ENCODE assay signal across 16 mouse cellular contexts in genomic region chr6:97291159-97291908, GRCm38 (mm10). TPM values are rescaled to one million over a fixed set of nuclear protein-coding genes. Genes with fewer than 3 reads are reported as not detected.
DNase-seq lines count a peak whose midpoint lies in the region; ATAC-seq and TF ChIP-seq lines count a peak whose summit lies in the region.
"Had no signal": no experiment of that assay in that cellular context is flagged by ENCODE, and none has a peak within 500 bp of the region (broad histone marks: within the 10 kb centered on the region; RNA-seq: fewer than 3 reads in every experiment).

No protein-coding gene starts in this region.

- no peak overlapping the region for H3K4me3 ChIP-seq in heart, embryonic 13.5 days
- H3K4me3 ChIP-seq in liver, embryonic 12.5 days = no peak overlapping the region
- no peak overlapping the region for H3K4me3 ChIP-seq in forebrain, embryonic 15.5 days
- H3K4me3 ChIP-seq in liver, postnatal 0 days (ENCODE audit: low read depth, low read length) = no peak overlapping the region
- H3K4me3 ChIP-seq: limb, embryonic 15.5 days; midbrain, embryonic 13.5 days; neural tube, embryonic 13.5 days; stomach, embryonic 15.5 days had no signal

- peaks cover 43% of the 10 kb centered on the region for H3K4me1 ChIP-seq in heart, embryonic 13.5 days
- H3K4me1 ChIP-seq in liver, embryonic 12.5 days = peaks cover 17% of the 10 kb centered on the region; the same call in 1 of the 2 replicates
- H3K4me1 ChIP-seq in forebrain, embryonic 15.5 days = peaks cover 11% of the 10 kb centered on the region
- H3K4me1 ChIP-seq in liver, postnatal 0 days (ENCODE audit: insufficient read depth) = peaks cover 23% of the 10 kb centered on the region

- H3K27ac ChIP-seq in heart, embryonic 13.5 days (replicated peaks) = peak overlapping the region; percentile 12
- H3K27ac ChIP-seq in liver, embryonic 12.5 days = 0 out of 2 replicates have a peak overlapping the region, but pooled peaks have one; percentile 30
- H3K27ac ChIP-seq in forebrain, embryonic 15.5 days (replicated peaks) = 0 out of 2 replicates have a peak overlapping the region, but pooled peaks have one; percentile 17
- peak overlapping the region; percentile 64 for H3K27ac ChIP-seq in liver, postnatal 0 days (ENCODE audit: low read depth)
- H3K27ac ChIP-seq: limb, embryonic 15.5 days; midbrain, embryonic 13.5 days; neural tube, embryonic 13.5 days; stomach, embryonic 15.5 days had no signal

- TF ChIP-seq CTCF in liver, postnatal 0 days (IDR thresholded peaks at IDR 0.05; ENCODE audit: low read depth) = no peak

- no peak for TF ChIP-seq EP300 in liver, postnatal 0 days (IDR thresholded peaks at IDR 0.05; ENCODE audit: low read depth)

- no peaks in the 10 kb centered on the region for H3K9me3 ChIP-seq in heart, embryonic 13.5 days
- no peaks in the 10 kb centered on the region for H3K9me3 ChIP-seq in liver, embryonic 12.5 days (replicated peaks)
- H3K9me3 ChIP-seq in forebrain, embryonic 15.5 days = no peaks in the 10 kb centered on the region
- H3K9me3 ChIP-seq in liver, postnatal 0 days (ENCODE audit: low read length) = no peaks in the 10 kb centered on the region
- H3K9me3 ChIP-seq: limb, embryonic 15.5 days; midbrain, embryonic 13.5 days; neural tube, embryonic 13.5 days; stomach, embryonic 15.5 days had no signal

- H3K9ac ChIP-seq in heart, embryonic 13.5 days = no peak overlapping the region
- no peak overlapping the region for H3K9ac ChIP-seq in liver, embryonic 12.5 days
- no peak overlapping the region for H3K9ac ChIP-seq in forebrain, embryonic 15.5 days (replicated peaks)
- no peak overlapping the region for H3K9ac ChIP-seq in liver, postnatal 0 days (replicated peaks)
- H3K9ac ChIP-seq: limb, embryonic 15.5 days; midbrain, embryonic 13.5 days; neural tube, embryonic 13.5 days; stomach, embryonic 15.5 days had no signal

- H3K4me2 ChIP-seq in heart, embryonic 13.5 days = no peak overlapping the region
- H3K4me2 ChIP-seq in liver, embryonic 12.5 days = no peak overlapping the region
- H3K4me2 ChIP-seq in forebrain, embryonic 15.5 days (replicated peaks) = no peak overlapping the region
- H3K4me2 ChIP-seq in liver, postnatal 0 days (ENCODE audit: low read depth, low read length) = no peak overlapping the region
- H3K4me2 ChIP-seq: limb, embryonic 15.5 days; midbrain, embryonic 13.5 days; neural tube, embryonic 13.5 days; stomach, embryonic 15.5 days had no signal

- intact Hi-C loops in heart, postnatal 36 days (cut with DNase I) = no loop called here

- H3K27me3 ChIP-seq in heart, embryonic 13.5 days (replicated peaks) = no peaks in the 10 kb centered on the region
- no peaks in the 10 kb centered on the region for H3K27me3 ChIP-seq in liver, embryonic 12.5 days (replicated peaks)
- H3K27me3 ChIP-seq in forebrain, embryonic 15.5 days = no peaks in the 10 kb centered on the region
- H3K27me3 ChIP-seq in liver, postnatal 0 days (ENCODE audit: insufficient read depth, low read length) = no peaks in the 10 kb centered on the region
- H3K27me3 ChIP-seq: limb, embryonic 15.5 days; midbrain, embryonic 13.5 days; neural tube, embryonic 13.5 days; stomach, embryonic 15.5 days had no signal

- ATAC-seq in heart, embryonic 13.5 days (ENCODE audit: extremely low read depth, insufficient number of reproducible peaks, low FRiP score, low TSS enrichment) = no peak
- ATAC-seq in liver, embryonic 12.5 days = no peak
- peak; percentile 43; the same call in 1 of the 2 replicates for ATAC-seq in forebrain, embryonic 15.5 days (replicated peaks)
- peak; percentile 78 for ATAC-seq in liver, postnatal 0 days
- ATAC-seq: hindbrain, embryonic 16.5 days; midbrain, embryonic 13.5 days had no signal

- H3K36me3 ChIP-seq in heart, embryonic 13.5 days = peaks cover 70% of the 10 kb centered on the region
- peaks cover 27% of the 10 kb centered on the region for H3K36me3 ChIP-seq in liver, embryonic 12.5 days
- peaks cover 21% of the 10 kb centered on the region for H3K36me3 ChIP-seq in forebrain, embryonic 15.5 days
- H3K36me3 ChIP-seq in liver, postnatal 0 days (replicated peaks; ENCODE audit: insufficient read depth, low read length) = peaks cover 32% of the 10 kb centered on the region

- no peak for DNase-seq in heart, postnatal 36 days
- no peak for DNase-seq in liver
- DNase-seq in liver, postnatal 0 days = no peak
- DNase-seq in urinary bladder, postnatal 25 days (ENCODE audit: low spot score) = no peak
- DNase-seq: adrenal gland, postnatal 25 days; cerebellum, adult 9-11 months; gastrocnemius, postnatal 10 days; kidney, postnatal 4 days had no signal

- 61% methylated on average over 21 of the region's 21 CpGs for WGBS in heart, embryonic 13.5 days
- WGBS in liver, embryonic 12.5 days (ENCODE audit: insufficient replicate concordance) = 49% methylated on average over 21 of the region's 21 CpGs
- 30% methylated on average over 21 of the region's 21 CpGs for WGBS in forebrain, embryonic 15.5 days
- WGBS in liver, postnatal 0 days (ENCODE audit: insufficient replicate concordance) = 45% methylated on average over 21 of the region's 21 CpGs

RNA-seq across cellular contexts. Expression of gene Lmod3, which starts 38.8 kb away (rescaled TPM):
- 14.3 and 16.7 TPM in 2 replicates for polyA plus RNA-seq in heart, embryonic 13.5 days (2015; fragmentation: Nextera tagmentation; extraction: Ambion mirVana)
- total RNA-seq in heart, postnatal 36 days (2021) = 10 to 100 TPM; 57.6 to 64.6 TPM
- polyA plus RNA-seq in liver, embryonic 12.5 days (2016; fragmentation: Nextera tagmentation; extraction: Ambion mirVana) = 0.05 and 0.10 TPM in 2 replicates
- 0.08 TPM in 2 replicates for polyA plus RNA-seq in forebrain, embryonic 15.5 days (2015; fragmentation: Nextera tagmentation; extraction: Ambion mirVana)
- 0.11 and 0.77 TPM in 2 replicates for polyA plus RNA-seq in liver, postnatal 0 days (2015; fragmentation: Nextera tagmentation; extraction: Ambion mirVana)
- total RNA-seq: adrenal gland, postnatal 25 days had no signal
- polyA plus RNA-seq: hindbrain, embryonic 16.5 days had no signal

Comparison
In these comparisons a context has a peak if more than half of its experiments do, and no peak if none do; other contexts are left out.
1. ATAC-seq: peak in forebrain, embryonic 15.5 days (single experiment) and liver, postnatal 0 days (single experiment); none in heart, embryonic 13.5 days (single experiment) and liver, embryonic 12.5 days (single experiment).
2. H3K27ac ChIP-seq: peak in every context shown above with its lines; median percentile 64 in liver, postnatal 0 days; 30 in liver, embryonic 12.5 days; 17 in forebrain, embryonic 15.5 days; 12 in heart, embryonic 13.5 days.